Mouse (Mus musculus): ENCODE results near the gene Ranbp9. TPM values are rescaled to one million over a fixed set of nuclear protein-coding genes. Genes with fewer than 3 reads are reported as not detected.
"Not testable (repeated sequence)": the region's sequence is repeated elsewhere in the genome, so short reads cannot be mapped to it uniquely, and the experiment has no call there.

The Ranbp9 gene
- total RNA-seq, 2 experiments from 2014 or later = 40.5 to 45.0 TPM

GRCm38 (mm10) chr13:43496660-43497059 lies 15.6 kb upstream of the Ranbp9 start:
- no peak for DNase-seq

GRCm38 (mm10) chr13:43495645-43496044 lies 14.6 kb upstream of the Ranbp9 start:
- DNase-seq = no peak

- no peak for DNase-seq
Measured at GRCm38 (mm10) chr13:43493725-43494124, 12.6 kb upstream of the Ranbp9 start.

GRCm38 (mm10) chr13:43493058-43493481 lies 12.0 kb upstream of the Ranbp9 start:
- DNase-seq = no peak

- DNase-seq = no peak
Measured at GRCm38 (mm10) chr13:43486501-43487213, 5.6 kb upstream of the Ranbp9 start.

DNA sequence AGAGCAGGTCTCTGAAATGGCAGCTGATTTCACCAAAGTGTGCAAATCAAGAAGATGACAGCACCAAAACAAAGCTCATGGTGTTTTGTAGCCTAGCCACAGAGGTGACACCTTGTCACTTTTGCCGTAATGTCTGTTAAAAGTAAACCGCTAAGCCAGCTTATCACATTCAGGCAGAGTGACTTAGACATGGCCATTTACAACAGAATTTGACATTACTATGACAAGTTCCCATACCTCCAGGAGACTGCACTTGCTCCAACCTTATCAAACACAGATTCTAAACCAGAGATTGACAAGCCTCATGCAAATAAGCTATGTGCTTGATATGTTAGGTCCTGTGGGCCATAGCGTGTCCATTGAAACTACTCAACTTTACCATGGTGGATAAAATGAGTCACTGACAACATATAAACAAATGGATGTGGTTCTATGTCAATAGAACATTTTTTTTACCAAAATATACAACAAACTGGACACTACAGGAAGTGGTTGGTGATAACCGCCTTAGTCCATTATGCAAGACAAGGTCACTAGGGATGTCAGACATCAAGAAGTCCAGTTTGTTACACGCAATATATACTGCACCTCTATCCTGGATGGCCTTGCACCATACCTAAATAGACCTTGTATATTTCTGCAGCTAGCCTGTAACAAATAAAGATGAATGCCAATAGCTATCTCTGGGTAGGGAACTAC lies 4.3 kb upstream of the Ranbp9 start:
- no peak for DNase-seq

DNA sequence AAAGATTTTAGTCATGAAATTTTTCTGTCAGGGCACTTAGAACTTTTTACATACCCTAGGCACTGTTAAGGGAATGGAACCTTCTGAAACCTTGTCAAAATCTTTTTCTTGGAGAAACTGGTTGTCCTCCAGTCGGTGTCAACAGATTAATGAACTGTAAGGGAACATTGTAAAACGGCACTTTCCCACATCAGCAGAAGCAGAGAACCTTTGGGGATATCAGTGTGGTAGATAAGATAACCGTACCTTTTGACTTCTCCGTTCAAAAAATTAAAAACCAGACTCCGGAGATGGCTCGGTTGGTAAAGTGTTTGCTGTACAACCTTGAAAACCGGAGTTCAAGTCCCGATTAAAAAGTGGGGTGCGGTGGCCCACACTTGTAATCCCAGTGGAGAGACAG lies 1.7 kb upstream of the Ranbp9 start:
- DNase-seq = no peak

GRCm38 (mm10) chr13:43481859-43482245 lies 770 bp upstream of the Ranbp9 start:
- peak in 1 of 2 experiments; percentile 37 for DNase-seq

- no peak for DNase-seq
Measured at GRCm38 (mm10) chr13:43480595-43480956, 506 bp downstream of the Ranbp9 start.

DNA sequence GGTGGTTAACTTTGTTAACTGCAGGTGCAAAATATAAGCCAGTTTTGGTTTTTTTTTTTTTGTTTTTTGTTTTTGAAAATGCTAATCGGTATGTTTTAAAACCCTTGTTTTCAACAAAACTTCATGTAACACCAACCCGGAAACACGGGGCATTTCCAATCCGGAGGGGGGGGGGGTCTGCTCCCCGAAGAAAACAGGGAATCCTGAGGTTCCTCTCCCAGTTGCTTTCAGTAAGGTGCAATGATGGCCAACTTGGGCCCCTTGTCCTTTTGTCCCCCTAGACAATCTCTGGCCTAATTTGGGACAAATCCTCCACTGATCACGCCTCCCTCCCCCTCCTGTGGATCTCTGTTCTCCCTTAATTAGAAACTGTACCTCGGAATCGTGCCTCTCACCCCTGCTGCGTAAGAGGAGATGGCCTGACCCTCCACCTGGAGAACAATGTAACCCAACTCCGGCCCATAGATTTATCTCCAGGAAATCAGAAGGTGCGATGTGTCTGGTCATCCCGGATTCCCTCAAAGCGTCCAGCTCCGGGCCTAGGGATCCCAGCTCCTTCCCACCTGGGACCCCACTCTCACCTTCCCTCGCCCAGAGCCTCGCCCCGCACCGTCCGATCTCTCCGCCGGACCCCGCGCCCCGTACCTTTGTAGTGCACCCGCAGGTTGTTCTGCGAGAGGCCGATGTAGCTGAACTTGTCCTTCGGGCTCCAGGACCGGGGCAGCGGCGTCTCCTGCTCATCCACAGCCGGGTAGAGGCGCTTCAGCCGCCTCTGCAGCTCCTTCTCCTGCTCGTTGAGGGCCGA lies 1.1 kb downstream of the Ranbp9 start:
- peak; percentile 32 to 60 for DNase-seq

DNA sequence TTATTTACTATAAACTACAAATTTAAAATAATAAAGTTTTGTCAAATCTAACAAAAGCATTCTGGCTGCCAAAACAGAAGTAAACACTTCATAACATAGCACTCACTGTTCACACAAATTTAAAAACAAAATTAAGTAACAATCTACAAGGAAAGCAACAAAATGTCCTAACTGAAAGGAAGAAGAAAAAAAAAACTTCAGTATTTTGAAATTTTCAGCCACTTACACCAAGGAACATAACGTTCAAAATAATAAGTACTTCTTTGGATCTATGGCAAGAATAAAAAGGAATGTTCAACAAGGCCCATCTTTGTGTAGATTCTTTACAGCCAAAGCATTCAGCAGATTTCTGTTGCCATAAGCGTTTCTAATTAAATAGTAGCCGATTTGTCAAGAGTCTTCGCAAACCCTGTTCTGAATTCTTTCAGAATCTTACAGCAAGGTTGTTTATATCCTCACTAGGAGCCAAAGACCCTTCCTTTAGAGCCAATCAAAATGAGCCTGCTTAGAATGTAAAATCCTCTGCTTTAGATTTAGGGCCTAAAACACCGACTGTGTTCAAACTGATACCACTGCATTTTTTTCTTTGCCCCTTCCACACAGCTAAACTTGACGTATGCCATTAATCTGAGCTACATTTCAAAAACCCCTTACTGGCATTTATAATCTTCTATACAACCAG lies 1.9 kb downstream of the Ranbp9 start:
- no peak for DNase-seq

DNA sequence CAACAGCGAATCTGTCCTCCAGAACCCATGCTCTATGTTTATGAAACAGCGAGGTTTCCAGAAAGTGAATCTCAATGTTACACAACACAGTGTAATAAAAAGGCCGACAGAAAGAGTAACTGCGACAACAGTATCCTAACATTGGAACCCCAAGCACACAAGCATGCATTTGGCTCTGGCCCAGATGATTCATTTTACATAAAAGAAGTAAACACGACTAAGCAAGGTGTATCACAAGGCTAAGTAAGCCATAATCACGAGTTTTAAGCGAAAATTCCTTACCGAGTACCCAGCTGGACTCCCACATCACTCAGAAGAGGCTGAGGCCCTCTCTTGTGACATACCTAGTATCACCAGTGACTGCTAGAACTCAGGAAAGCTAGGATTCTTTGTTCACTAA lies 2.5 kb downstream of the Ranbp9 start:
- peak; percentile 30 to 58 for DNase-seq

DNA sequence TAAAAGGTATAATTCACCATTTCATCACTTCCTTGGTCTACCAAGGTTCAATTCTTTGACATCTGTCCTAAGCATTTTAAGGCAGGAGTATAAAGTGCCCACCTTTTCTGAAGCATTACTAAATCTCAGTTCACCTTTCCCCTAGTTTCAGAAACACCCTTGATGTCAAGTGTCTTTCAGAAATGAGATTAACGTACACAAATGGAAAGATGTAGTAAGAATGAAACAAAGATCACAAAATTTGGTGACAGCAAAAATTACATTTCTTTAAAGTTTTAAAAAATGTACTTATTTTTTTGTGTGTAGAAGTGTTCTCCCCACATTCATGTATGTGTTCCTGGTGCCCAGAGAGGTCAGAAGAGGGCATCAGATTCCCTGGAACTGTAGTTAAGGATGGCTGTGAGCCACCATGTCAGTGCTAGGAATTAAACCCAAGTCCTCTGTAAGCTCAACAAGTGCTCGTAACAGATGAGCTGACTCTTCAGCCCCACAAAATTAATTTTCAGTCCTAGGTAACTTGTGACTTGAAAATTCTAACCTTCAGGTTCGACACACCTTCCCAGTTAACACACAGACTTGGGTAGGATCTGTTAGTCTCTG lies 3.9 kb downstream of the Ranbp9 start:
- no peak for DNase-seq

GRCm38 (mm10) chr13:43476226-43476625 lies 4.9 kb downstream of the Ranbp9 start:
- no peak for DNase-seq

DNA sequence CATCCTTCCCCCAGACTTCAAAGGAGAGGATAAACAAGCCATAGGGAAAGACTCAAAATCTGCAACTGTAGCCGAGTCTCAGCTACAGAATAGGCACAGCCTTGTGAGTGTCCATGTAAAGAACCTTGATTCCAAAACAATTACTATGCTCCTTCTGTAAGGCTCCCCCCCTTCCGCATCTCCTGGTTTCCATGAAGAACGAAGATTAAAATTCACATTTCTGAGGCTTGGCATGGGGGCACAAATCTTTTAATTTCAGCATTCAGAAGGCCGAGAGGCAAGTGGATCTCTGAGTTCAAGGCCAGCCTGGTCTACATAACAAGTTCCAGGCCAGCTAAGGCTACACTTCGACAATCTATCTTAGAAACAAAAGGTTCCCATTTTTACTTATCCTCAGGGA lies 6.4 kb downstream of the Ranbp9 start:
- no peak for DNase-seq

DNA sequence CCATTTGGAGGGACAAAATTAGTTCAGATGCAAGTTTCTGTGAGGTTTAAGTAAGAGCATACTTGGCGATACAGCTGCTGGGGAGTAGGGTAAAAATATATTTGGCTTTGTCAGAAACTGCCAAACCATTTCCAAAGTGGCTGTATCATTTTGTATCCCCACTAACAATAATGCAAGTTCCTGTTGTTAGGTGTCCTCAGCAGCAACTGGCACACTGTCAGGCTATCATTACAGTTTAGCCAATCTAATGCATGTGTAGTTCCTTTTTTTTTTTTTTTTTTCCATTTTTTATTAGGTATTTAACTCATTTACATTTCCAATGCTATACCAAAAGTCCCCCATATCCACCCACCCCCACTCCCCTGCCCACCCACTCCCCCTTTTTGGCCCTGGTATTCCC lies 9.2 kb downstream of the Ranbp9 start:
- DNase-seq = not testable (repeated sequence)

GRCm38 (mm10) chr13:43469607-43470006 lies 11.5 kb downstream of the Ranbp9 start:
- DNase-seq = no peak

DNA sequence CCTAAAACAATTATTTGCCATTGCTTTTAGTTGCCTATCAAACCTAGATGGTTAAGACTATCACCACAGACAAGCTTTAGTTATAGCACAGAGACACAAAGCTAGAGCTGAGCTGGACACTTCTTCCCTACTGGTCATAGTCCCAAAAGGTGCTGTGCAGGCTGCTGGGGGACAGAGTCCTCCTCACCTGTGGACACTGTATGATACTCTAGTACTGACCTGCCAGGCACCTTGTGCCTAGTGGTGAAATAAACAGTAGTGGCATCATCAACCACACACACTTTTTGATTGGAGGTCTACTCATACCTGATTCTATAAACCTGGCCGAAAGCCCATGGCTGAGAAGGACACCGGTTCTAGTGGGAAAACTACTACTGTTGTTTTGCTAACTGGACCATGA lies 16.5 kb downstream of the Ranbp9 start:
- DNase-seq = no peak

- DNase-seq = no peak
Measured at GRCm38 (mm10) chr13:43457161-43457560, 23.9 kb downstream of the Ranbp9 start.

DNA sequence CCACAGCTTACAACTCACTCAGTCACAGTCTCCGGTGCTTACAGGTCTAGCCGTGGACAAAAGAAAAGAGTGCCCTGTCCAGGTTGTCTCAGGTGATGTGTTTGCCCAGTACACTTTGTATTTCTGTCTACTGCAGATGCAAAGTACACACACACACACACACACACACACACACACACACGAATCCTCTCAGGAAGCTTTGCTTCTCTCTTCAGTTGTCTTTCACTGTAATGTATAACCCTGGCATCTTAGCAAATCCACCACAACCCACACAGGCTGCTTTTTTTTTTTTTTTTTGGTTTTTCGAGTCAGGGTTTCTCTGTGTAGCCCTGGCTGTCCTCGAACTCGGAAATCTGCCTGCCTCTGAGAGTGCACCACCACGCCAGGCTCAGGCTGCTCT lies 26.7 kb downstream of the Ranbp9 start:
- DNase-seq = no peak

- DNase-seq = no peak
Measured at GRCm38 (mm10) chr13:43452843-43453605, 28.1 kb downstream of the Ranbp9 start.

Data from heart, adult 18-20 months (tissue).